Mouse (Mus musculus): Measurements from ENCODE around the gene Klhl30. TPM values are rescaled to one million over a fixed set of nuclear protein-coding genes. Genes with fewer than 3 reads are reported as not detected.
A peak's percentile ranks its signal among the peaks of the same experiment; 100 is the strongest.

The Klhl30 gene
- 0.08 TPM in 1 of 2 replicates, not detected in the other for polyA plus RNA-seq (2015; fragmentation: Nextera tagmentation; extraction: Ambion mirVana)

GRCm38 (mm10) chr1:91350841-91351240, at the start of gene Klhl30:
Gene Klhl30, plus strand, starts transcription at chr1:91351016.
- H3K36me3 ChIP-seq: no peaks in the 10 kb centered on the region
- peaks cover 10% of the 10 kb centered on the region for H3K27me3 ChIP-seq
- no peak within 1 kb of the TSS for H3K4me2 ChIP-seq (replicated peaks)
- H3K9me3 ChIP-seq: no peaks in the 10 kb centered on the region
- no peak within 1 kb of the TSS for H3K27ac ChIP-seq (replicated peaks)
- H3K9ac ChIP-seq (replicated peaks): no peak within 1 kb of the TSS
- WGBS: 56% methylated on average over 4 of the region's 4 CpGs
- H3K4me1 ChIP-seq: no peaks in the 10 kb centered on the region
- no peak within 1 kb of the TSS for H3K4me3 ChIP-seq
- ATAC-seq (replicated peaks): no peak

GRCm38 (mm10) chr1:91301206-91301920, 49.5 kb upstream of the Klhl30 start:
- H3K36me3 ChIP-seq: no peaks in the 10 kb centered on the region
- H3K4me1 ChIP-seq: peaks cover 12% of the 10 kb centered on the region
- WGBS: 89% methylated on average over 3 of the region's 3 CpGs
- no peak overlapping the region for H3K9ac ChIP-seq (replicated peaks)
- no peak for ATAC-seq (replicated peaks)
- H3K9me3 ChIP-seq: no peaks in the 10 kb centered on the region
- no peak overlapping the region for H3K4me2 ChIP-seq (replicated peaks)
- H3K4me3 ChIP-seq: no peak overlapping the region
- no peak overlapping the region for H3K27ac ChIP-seq (replicated peaks)
- no peaks in the 10 kb centered on the region for H3K27me3 ChIP-seq

- H3K4me1 ChIP-seq: peaks cover 12% of the 10 kb centered on the region
- 94% methylated on average over 3 of the region's 3 CpGs for WGBS
Measured at GRCm38 (mm10) chr1:91302021-91302420, 48.8 kb upstream of the Klhl30 start.

GRCm38 (mm10) chr1:91304621-91305020, 46.2 kb upstream of the Klhl30 start:
- Histone ChIP-seq H3K27ac (replicated peaks) (no peak overlapping the region), H3K4me2 (replicated peaks) (no peak overlapping the region), H3K36me3 (peaks cover 7% of the 10 kb centered on the region; the same call in 1 of the 2 replicates), H3K4me1 (no peaks in the 10 kb centered on the region), H3K27me3 (no peaks in the 10 kb centered on the region), H3K9me3 (no peaks in the 10 kb centered on the region), H3K4me3 (no peak overlapping the region), H3K9ac (replicated peaks) (no peak overlapping the region)
- 84% methylated on average over 4 of the region's 4 CpGs for WGBS
- no peak for ATAC-seq (replicated peaks)

More at GRCm38 (mm10) chr1:91302021-91302420, 48.8 kb upstream of the Klhl30 start:
- no peak overlapping the region for H3K9ac ChIP-seq (replicated peaks)
- no peak for ATAC-seq (replicated peaks)
- no peaks in the 10 kb centered on the region for H3K9me3 ChIP-seq
- no peaks in the 10 kb centered on the region; the same call in 1 of the 2 replicates for H3K36me3 ChIP-seq
- no peak overlapping the region for H3K4me3 ChIP-seq
- H3K4me2 ChIP-seq (replicated peaks): no peak overlapping the region
- no peaks in the 10 kb centered on the region for H3K27me3 ChIP-seq
- no peak overlapping the region for H3K27ac ChIP-seq (replicated peaks)

- Histone ChIP-seq H3K27me3 (no peaks in the 10 kb centered on the region), H3K27ac (replicated peaks) (no peak overlapping the region), H3K4me3 (no peak overlapping the region), H3K36me3 (peaks cover 7% of the 10 kb centered on the region; the same call in 1 of the 2 replicates), H3K4me2 (replicated peaks) (no peak overlapping the region), H3K9me3 (no peaks in the 10 kb centered on the region), H3K9ac (replicated peaks) (no peak overlapping the region), H3K4me1 (no peaks in the 10 kb centered on the region)
- WGBS: 93% methylated on average over 13 of the region's 13 CpGs
- ATAC-seq (replicated peaks): no peak
Measured at GRCm38 (mm10) chr1:91309366-91310085, 41.3 kb upstream of the Klhl30 start.

GRCm38 (mm10) chr1:91312273-91312672, 38.5 kb upstream of the Klhl30 start:
- no peak for ATAC-seq (replicated peaks)
- Histone ChIP-seq H3K27ac (replicated peaks) (no peak overlapping the region), H3K9ac (replicated peaks) (no peak overlapping the region), H3K9me3 (no peaks in the 10 kb centered on the region), H3K4me1 (no peaks in the 10 kb centered on the region), H3K36me3 (peaks cover 7% of the 10 kb centered on the region; the same call in 1 of the 2 replicates), H3K27me3 (no peaks in the 10 kb centered on the region), H3K4me3 (no peak overlapping the region), H3K4me2 (replicated peaks) (no peak overlapping the region)
- WGBS: 94% methylated on average over 4 of the region's 4 CpGs

GRCm38 (mm10) chr1:91313251-91313650, 37.6 kb upstream of the Klhl30 start:
- 0 out of 2 replicates have a peak overlapping the region, but pooled peaks have one; percentile 1 for H3K27ac ChIP-seq (replicated peaks)
- no peaks in the 10 kb centered on the region for H3K9me3 ChIP-seq
- H3K4me1 ChIP-seq: no peaks in the 10 kb centered on the region
- ATAC-seq (replicated peaks): no peak
- no peak overlapping the region for H3K4me3 ChIP-seq
- H3K9ac ChIP-seq (replicated peaks): no peak overlapping the region
- no peaks in the 10 kb centered on the region for H3K27me3 ChIP-seq
- no peak overlapping the region for H3K4me2 ChIP-seq (replicated peaks)
- H3K36me3 ChIP-seq: peaks cover 6% of the 10 kb centered on the region; the same call in 1 of the 2 replicates
- 36% methylated on average over 5 of the region's 5 CpGs for WGBS

- no peaks in the 10 kb centered on the region for H3K27me3 ChIP-seq
- H3K9ac ChIP-seq (replicated peaks): no peak overlapping the region
- H3K4me3 ChIP-seq: no peak overlapping the region
- H3K4me2 ChIP-seq (replicated peaks): no peak overlapping the region
- ATAC-seq (replicated peaks): no peak
- no peak overlapping the region for H3K27ac ChIP-seq (replicated peaks)
- no peaks in the 10 kb centered on the region for H3K9me3 ChIP-seq
- WGBS: 82% methylated on average over 6 of the region's 6 CpGs
- no peaks in the 10 kb centered on the region for H3K4me1 ChIP-seq
- no peaks in the 10 kb centered on the region for H3K36me3 ChIP-seq
Measured at GRCm38 (mm10) chr1:91317656-91318055, 33.2 kb upstream of the Klhl30 start.

- no peak for ATAC-seq (replicated peaks)
Measured at GRCm38 (mm10) chr1:91321760-91322438, 28.9 kb upstream of the Klhl30 start, which contains the start of gene Espnl. Gene Espnl, plus strand, starts transcription at chr1:91322075.

GRCm38 (mm10) chr1:91324646-91325045, 26.2 kb upstream of the Klhl30 start:
- Histone ChIP-seq H3K4me1 (no peaks in the 10 kb centered on the region), H3K36me3 (no peaks in the 10 kb centered on the region), H3K27ac (replicated peaks) (no peak overlapping the region), H3K4me2 (replicated peaks) (no peak overlapping the region), H3K27me3 (no peaks in the 10 kb centered on the region), H3K9ac (replicated peaks) (no peak overlapping the region), H3K4me3 (no peak overlapping the region), H3K9me3 (no peaks in the 10 kb centered on the region)
- no peak for ATAC-seq (replicated peaks)
- 81% methylated on average over 2 of the region's 2 CpGs for WGBS

More at GRCm38 (mm10) chr1:91321760-91322438, 28.9 kb upstream of the Klhl30 start, which contains the start of gene Espnl:
- Histone ChIP-seq H3K4me2 (replicated peaks) (no peak within 1 kb of the TSS), H3K9ac (replicated peaks) (no peak within 1 kb of the TSS), H3K27me3 (no peaks in the 10 kb centered on the region), H3K36me3 (no peaks in the 10 kb centered on the region), H3K4me3 (no peak within 1 kb of the TSS), H3K4me1 (no peaks in the 10 kb centered on the region), H3K9me3 (no peaks in the 10 kb centered on the region), H3K27ac (replicated peaks) (no peak within 1 kb of the TSS)
- WGBS: 83% methylated on average over 19 of the region's 19 CpGs

GRCm38 (mm10) chr1:91325488-91326042, 25.3 kb upstream of the Klhl30 start:
- Histone ChIP-seq H3K4me3 (no peak overlapping the region), H3K9me3 (no peaks in the 10 kb centered on the region), H3K27me3 (no peaks in the 10 kb centered on the region), H3K4me2 (replicated peaks) (no peak overlapping the region), H3K36me3 (no peaks in the 10 kb centered on the region), H3K9ac (replicated peaks) (no peak overlapping the region), H3K27ac (replicated peaks) (no peak overlapping the region), H3K4me1 (no peaks in the 10 kb centered on the region)
- no peak for ATAC-seq (replicated peaks)
- WGBS: 71% methylated on average over 4 of the region's 4 CpGs

All from forebrain, embryonic 15.5 days (tissue).